8 mouse cellular contexts compared by ENCODE assay signal in genomic region chr11:102257514-102257913, GRCm38 (mm10). TPM values are rescaled to one million over a fixed set of nuclear protein-coding genes. Genes with fewer than 3 reads are reported as not detected.
A peak's percentile ranks its signal among the peaks of the same experiment; 100 is the strongest.
DNase-seq lines count a peak whose midpoint lies in the region; ATAC-seq and TF ChIP-seq lines count a peak whose summit lies in the region.

No protein-coding gene starts in this region.

- no peak overlapping the region for H3K4me3 ChIP-seq in heart, postnatal 0 days (ENCODE audit: low read depth, low read length)
- H3K4me3 ChIP-seq in thymus, adult 2 months (ENCODE audit: control insufficient read depth, insufficient read depth, low read length) = no peak overlapping the region
- no peak overlapping the region for H3K4me3 ChIP-seq in forebrain, embryonic 11.5 days (ENCODE audit: low read depth, low read length)
- H3K4me3 ChIP-seq in stomach, postnatal 0 days (ENCODE audit: low read depth, low read length) = no peak overlapping the region

- no peak overlapping the region for H3K9ac ChIP-seq in heart, postnatal 0 days (replicated peaks; ENCODE audit: low read depth, low read length)
- no peak overlapping the region for H3K9ac ChIP-seq in forebrain, embryonic 11.5 days (ENCODE audit: low read length)
- no peak overlapping the region for H3K9ac ChIP-seq in stomach, postnatal 0 days (ENCODE audit: low read length)

- no peak for TF ChIP-seq EP300 in heart, postnatal 0 days (IDR thresholded peaks at IDR 0.05; ENCODE audit: low read depth)
- no peak for TF ChIP-seq EP300 in stomach, postnatal 0 days (optimal IDR thresholded peaks at IDR 0.05)

- peak; percentile 43 for TF ChIP-seq CTCF in heart, postnatal 0 days (IDR thresholded peaks at IDR 0.05; ENCODE audit: low read depth)
- no peak for TF ChIP-seq CTCF in thymus, adult 2 months (IDR thresholded peaks at IDR 0.05; ENCODE audit: borderline replicate concordance, control insufficient read depth, extremely low read depth, insufficient read depth, low read length, poor library complexity)
- peak; percentile 63 for TF ChIP-seq CTCF in stomach, postnatal 0 days (IDR thresholded peaks at IDR 0.05; ENCODE audit: low read depth)

- 57% methylated on average over 8 of the region's 9 CpGs for WGBS in heart, postnatal 0 days
- 92% methylated on average over 9 of the region's 9 CpGs for WGBS in thymus, adult 2 months
- WGBS in forebrain, embryonic 11.5 days = 28% methylated on average over 9 of the region's 9 CpGs
- 48% methylated on average over 9 of the region's 9 CpGs for WGBS in stomach, postnatal 0 days

- DNase-seq in heart, postnatal 0 days (ENCODE audit: low spot score) = no peak
- no peak for DNase-seq in heart, adult 11 months
- DNase-seq in thymus, adult 2 months = peak; percentile 13
- DNase-seq in thymus, adult 18-20 months = no peak
- peak; percentile 75 for DNase-seq in forebrain, embryonic 11.5 days (ENCODE audit: low spot score)
- DNase-seq in stomach, postnatal 0 days (ENCODE audit: low spot score) = peak; percentile 49
- DNase-seq in adrenal gland, postnatal 10 days = no peak
- DNase-seq in gastrocnemius, postnatal 25 days = no peak

- H3K4me2 ChIP-seq in heart, postnatal 0 days (ENCODE audit: low read depth, low read length) = no peak overlapping the region
- no peak overlapping the region for H3K4me2 ChIP-seq in forebrain, embryonic 11.5 days (ENCODE audit: low read depth, low read length, severe bottlenecking)
- no peak overlapping the region for H3K4me2 ChIP-seq in stomach, postnatal 0 days (replicated peaks; ENCODE audit: low read depth)

- peaks cover 7% of the 10 kb centered on the region for H3K4me1 ChIP-seq in heart, postnatal 0 days (ENCODE audit: control insufficient read depth, insufficient read depth)
- H3K4me1 ChIP-seq in thymus, adult 2 months (replicated peaks; ENCODE audit: control insufficient read depth, insufficient read depth, low read length) = no peaks in the 10 kb centered on the region
- no peaks in the 10 kb centered on the region; the same call in 1 of the 2 replicates for H3K4me1 ChIP-seq in forebrain, embryonic 11.5 days (replicated peaks; ENCODE audit: control insufficient read depth, insufficient read depth, low read length)
- H3K4me1 ChIP-seq in stomach, postnatal 0 days (replicated peaks; ENCODE audit: control insufficient read depth, insufficient read depth) = no peaks in the 10 kb centered on the region

- no peaks in the 10 kb centered on the region for H3K9me3 ChIP-seq in heart, postnatal 0 days (replicated peaks; ENCODE audit: control insufficient read depth, low read length)
- H3K9me3 ChIP-seq in forebrain, embryonic 11.5 days (ENCODE audit: control insufficient read depth, low read length) = no peaks in the 10 kb centered on the region
- H3K9me3 ChIP-seq in stomach, postnatal 0 days (ENCODE audit: control insufficient read depth, low read length) = no peaks in the 10 kb centered on the region

- H3K27ac ChIP-seq in heart, postnatal 0 days (ENCODE audit: low read depth) = no peak overlapping the region
- H3K27ac ChIP-seq in thymus, adult 2 months (ENCODE audit: control insufficient read depth, insufficient read depth, low read length) = no peak overlapping the region
- no peak overlapping the region for H3K27ac ChIP-seq in forebrain, embryonic 11.5 days (ENCODE audit: low read depth, low read length)
- H3K27ac ChIP-seq in stomach, postnatal 0 days (replicated peaks) = no peak overlapping the region

- no peak for ATAC-seq in heart, postnatal 0 days (ENCODE audit: insufficient read depth, low read depth)
- ATAC-seq in forebrain, embryonic 11.5 days (replicated peaks; ENCODE audit: low FRiP score) = no peak
- ATAC-seq in stomach, postnatal 0 days (ENCODE audit: low FRiP score, low TSS enrichment) = peak; percentile 22; the same call in 1 of the 2 replicates

- no peak for TF ChIP-seq POLR2A in thymus, adult 2 months (IDR thresholded peaks at IDR 0.05; ENCODE audit: control insufficient read depth, extremely low read depth, insufficient read depth, low read length, poor library complexity)

- no peaks in the 10 kb centered on the region for H3K27me3 ChIP-seq in heart, postnatal 0 days (ENCODE audit: control insufficient read depth, insufficient read depth, low read length)
- no peaks in the 10 kb centered on the region for H3K27me3 ChIP-seq in thymus, adult 2 months (ENCODE audit: control insufficient read depth, insufficient read depth, low read length)
- no peaks in the 10 kb centered on the region for H3K27me3 ChIP-seq in forebrain, embryonic 11.5 days (ENCODE audit: control insufficient read depth, insufficient read depth, low read length)
- no peaks in the 10 kb centered on the region for H3K27me3 ChIP-seq in stomach, postnatal 0 days (ENCODE audit: control insufficient read depth, insufficient read depth, low read length)

- peaks cover 28% of the 10 kb centered on the region for H3K36me3 ChIP-seq in heart, postnatal 0 days (replicated peaks; ENCODE audit: control insufficient read depth, insufficient read depth, low read length)
- H3K36me3 ChIP-seq in thymus, adult 2 months (ENCODE audit: control insufficient read depth, insufficient read depth, low read length) = 0 out of 2 replicates have a peak, but pooled peaks cover 3% of the 10 kb centered on the region
- H3K36me3 ChIP-seq in forebrain, embryonic 11.5 days (ENCODE audit: control insufficient read depth, insufficient read depth, low read length) = peaks cover 2% of the 10 kb centered on the region; the same call in 1 of the 2 replicates
- no peaks in the 10 kb centered on the region for H3K36me3 ChIP-seq in stomach, postnatal 0 days (ENCODE audit: control insufficient read depth, insufficient read depth, low read length)

RNA-seq across cellular contexts. Expression of gene BC030867, which starts 8.8 kb away (rescaled TPM):
- 3.9 and 5.6 TPM in 2 replicates for total RNA-seq in heart, postnatal 0 days (2014; rRNA removed; ENCODE audit: low replicate concordance)
- 2.2 and 2.9 TPM in 2 replicates for polyA plus RNA-seq in heart, postnatal 0 days (2015; fragmentation: Nextera tagmentation; extraction: Ambion mirVana)
- 13.0 and 17.7 TPM in 2 replicates for polyA plus RNA-seq in thymus, adult 2 months (2012; rRNA removed)
- polyA plus RNA-seq in forebrain, embryonic 11.5 days (2014; fragmentation: Nextera tagmentation; extraction: Ambion mirVana) = 23.5 and 26.6 TPM in 2 replicates
- 2.2 and 2.7 TPM in 2 replicates for polyA plus RNA-seq in stomach, postnatal 0 days (2015; fragmentation: Nextera tagmentation; extraction: Ambion mirVana)
- 1 to 10 TPM; 1.9 to 4.5 TPM for total RNA-seq in adrenal gland, postnatal 10 days (2021)
- total RNA-seq in gastrocnemius, postnatal 25 days (2021) = not detected

RNA-seq across cellular contexts. Expression of gene Asb16, which starts 11.0 kb away (rescaled TPM):
- 0.99 and 1.2 TPM in 2 replicates for total RNA-seq in heart, postnatal 0 days (2014; rRNA removed; ENCODE audit: low replicate concordance)
- 0.07 TPM in 2 replicates for polyA plus RNA-seq in heart, postnatal 0 days (2015; fragmentation: Nextera tagmentation; extraction: Ambion mirVana)
- polyA plus RNA-seq in thymus, adult 2 months (2012; rRNA removed) = 0.12 and 0.27 TPM in 2 replicates
- not detected in 2 replicates for polyA plus RNA-seq in forebrain, embryonic 11.5 days (2014; fragmentation: Nextera tagmentation; extraction: Ambion mirVana)
- 0.04 TPM in 1 of 2 replicates, not detected in the other for polyA plus RNA-seq in stomach, postnatal 0 days (2015; fragmentation: Nextera tagmentation; extraction: Ambion mirVana)
- 1 to 10 TPM; 1.1 to 2.6 TPM for total RNA-seq in adrenal gland, postnatal 10 days (2021)
- 10 to 100 TPM; 70.0 to 71.3 TPM for total RNA-seq in gastrocnemius, postnatal 25 days (2021)

RNA-seq across cellular contexts. Expression of gene Tmub2, which starts 27.2 kb away (rescaled TPM):
- total RNA-seq in heart, postnatal 0 days (2014; rRNA removed; ENCODE audit: low replicate concordance) = 57.4 and 61.7 TPM in 2 replicates
- polyA plus RNA-seq in heart, postnatal 0 days (2015; fragmentation: Nextera tagmentation; extraction: Ambion mirVana) = 29.8 and 30.1 TPM in 2 replicates
- polyA plus RNA-seq in thymus, adult 2 months (2012; rRNA removed) = 74.1 and 74.2 TPM in 2 replicates
- 50.0 and 58.5 TPM in 2 replicates for polyA plus RNA-seq in forebrain, embryonic 11.5 days (2014; fragmentation: Nextera tagmentation; extraction: Ambion mirVana)
- 30.3 and 31.3 TPM in 2 replicates for polyA plus RNA-seq in stomach, postnatal 0 days (2015; fragmentation: Nextera tagmentation; extraction: Ambion mirVana)
- 10 to 100 TPM; 36.6 to 41.1 TPM for total RNA-seq in adrenal gland, postnatal 10 days (2021)
- total RNA-seq in gastrocnemius, postnatal 25 days (2021) = 10 to 100 TPM; 11.5 to 14.6 TPM

RNA-seq across cellular contexts. Expression of gene Hdac5, which starts 27.5 kb away (rescaled TPM):
- total RNA-seq in heart, postnatal 0 days (2014; rRNA removed; ENCODE audit: low replicate concordance) = 194 and 287 TPM in 2 replicates
- polyA plus RNA-seq in heart, postnatal 0 days (2015; fragmentation: Nextera tagmentation; extraction: Ambion mirVana) = 51.4 and 67.2 TPM in 2 replicates
- 76.8 and 81.7 TPM in 2 replicates for polyA plus RNA-seq in thymus, adult 2 months (2012; rRNA removed)
- polyA plus RNA-seq in forebrain, embryonic 11.5 days (2014; fragmentation: Nextera tagmentation; extraction: Ambion mirVana) = 35.0 and 36.8 TPM in 2 replicates
- 33.8 and 43.3 TPM in 2 replicates for polyA plus RNA-seq in stomach, postnatal 0 days (2015; fragmentation: Nextera tagmentation; extraction: Ambion mirVana)
- 100 to 1,000 TPM in 1 of 2 experiments, 10 to 100 TPM in 1; 84.4 to 113 TPM for total RNA-seq in adrenal gland, postnatal 10 days (2021)
- 10 to 100 TPM; 61.8 to 63.6 TPM for total RNA-seq in gastrocnemius, postnatal 25 days (2021)

RNA-seq across cellular contexts. Expression of gene Atxn7l3, which starts 38.9 kb away (rescaled TPM):
- total RNA-seq in heart, postnatal 0 days (2014; rRNA removed; ENCODE audit: low replicate concordance) = 32.5 and 36.2 TPM in 2 replicates
- 5.2 and 5.4 TPM in 2 replicates for polyA plus RNA-seq in heart, postnatal 0 days (2015; fragmentation: Nextera tagmentation; extraction: Ambion mirVana)
- polyA plus RNA-seq in thymus, adult 2 months (2012; rRNA removed) = 89.9 TPM in 2 replicates
- 20.8 and 21.7 TPM in 2 replicates for polyA plus RNA-seq in forebrain, embryonic 11.5 days (2014; fragmentation: Nextera tagmentation; extraction: Ambion mirVana)
- polyA plus RNA-seq in stomach, postnatal 0 days (2015; fragmentation: Nextera tagmentation; extraction: Ambion mirVana) = 6.9 and 7.3 TPM in 2 replicates
- total RNA-seq in adrenal gland, postnatal 10 days (2021) = 10 to 100 TPM; 47.2 to 51.3 TPM
- 10 to 100 TPM; 12.4 to 13.1 TPM for total RNA-seq in gastrocnemius, postnatal 25 days (2021)

Comparison
In these comparisons a context has a peak if more than half of its experiments do, and no peak if none do; other contexts are left out.
1. DNase-seq: peak in thymus, adult 2 months (single experiment), forebrain, embryonic 11.5 days (single experiment) and stomach, postnatal 0 days (single experiment); none in heart, postnatal 0 days (single experiment), heart, adult 11 months (single experiment), thymus, adult 18-20 months (0 of 2), adrenal gland, postnatal 10 days (single experiment) and gastrocnemius, postnatal 25 days (single experiment).